Mouse (Mus musculus): ENCODE measurements around the gene Elf2. TPM values are rescaled to one million over a fixed set of nuclear protein-coding genes. Genes with fewer than 3 reads are reported as not detected.
A peak's percentile ranks its signal among the peaks of the same experiment; 100 is the strongest.

The Elf2 gene
- polyA plus RNA-seq (2012; fragmentation: generic; extraction: Trizol) = 18.2 TPM

- TF ChIP-seq MYOD1 (IDR thresholded peaks at IDR 0.05; ENCODE audit: control insufficient read depth in 1 of 3, insufficient read length in 2 of 3, low read depth in 2 of 3) (peak in 1 of 3 experiments; percentile 15), MYOG (IDR thresholded peaks at IDR 0.05; ENCODE audit: control insufficient read depth in 1 of 3, insufficient read depth in 1 of 3, insufficient read length in 2 of 3, low read depth in 2 of 3) (peak in 1 of 3 experiments; percentile 29), REST (IDR thresholded peaks at IDR 0.05; ENCODE audit: insufficient read depth, insufficient read length) (no peak), POLR2A (IDR thresholded peaks at IDR 0.05; ENCODE audit: insufficient read length, low read depth) (peak; percentile 58), SRF (IDR thresholded peaks at IDR 0.05; ENCODE audit: control insufficient read depth, insufficient read length, low read depth) (no peak), E2F4 (IDR thresholded peaks at IDR 0.05; ENCODE audit: insufficient read depth) (no peak), MAX (IDR thresholded peaks at IDR 0.05; ENCODE audit: low read depth) (no peak), TCF3 (IDR thresholded peaks at IDR 0.05; ENCODE audit: insufficient read length, low read depth) (no peak)
- peak within 1 kb of the TSS; percentile 56 for H3K4me3 ChIP-seq
- H3K27me3 ChIP-seq (ENCODE audit: control insufficient read depth, insufficient read depth, insufficient read length) = no peaks in the 10 kb centered on the region
- H3K79me2 ChIP-seq (ENCODE audit: control insufficient read depth, insufficient read depth) = peaks cover 24% of the 10 kb centered on the region
- H3K4me2 ChIP-seq (ENCODE audit: low read depth) = peak within 1 kb of the TSS; percentile 97
- no peaks in the 10 kb centered on the region for H3K36me3 ChIP-seq (ENCODE audit: control insufficient read depth, insufficient read depth)
- H3ac ChIP-seq (ENCODE audit: control insufficient read depth, insufficient read length) = peak within 1 kb of the TSS; percentile 96
These were observed at the start of gene Elf2 for GRCm38 (mm10) chr3:51340552-51341267. Gene Elf2 (minus strand): TSS chr3:51340663.

GRCm38 (mm10) chr3:51388904-51389303 lies 48.4 kb upstream of the Elf2 start:
- H3ac ChIP-seq (ENCODE audit: control insufficient read depth, insufficient read length) = no peak overlapping the region
- TF ChIP-seq CEBPB (IDR thresholded peaks at IDR 0.05; ENCODE audit: insufficient read depth, poor library complexity, severe bottlenecking) = no peak
- TF ChIP-seq POLR2AphosphoS2 (IDR thresholded peaks at IDR 0.05; ENCODE audit: insufficient read length, low read depth) = no peak
- no peak for TF ChIP-seq E2F4 (IDR thresholded peaks at IDR 0.05; ENCODE audit: insufficient read depth)
- TF ChIP-seq TCF3 (IDR thresholded peaks at IDR 0.05; ENCODE audit: insufficient read length, low read depth) = no peak
- TF ChIP-seq MYOD1 (IDR thresholded peaks at IDR 0.05; ENCODE audit: control insufficient read depth in 1 of 3, insufficient read length in 2 of 3, low read depth in 2 of 3) = no peak
- TF ChIP-seq TCF12 (IDR thresholded peaks at IDR 0.05; ENCODE audit: insufficient read depth, poor library complexity, severe bottlenecking) = no peak
- no peak for TF ChIP-seq MYOG (IDR thresholded peaks at IDR 0.05; ENCODE audit: control insufficient read depth in 1 of 3, insufficient read depth in 1 of 3, insufficient read length in 2 of 3, low read depth in 2 of 3)
- TF ChIP-seq USF1 (IDR thresholded peaks at IDR 0.05; ENCODE audit: low read depth) = no peak
- no peak for TF ChIP-seq SRF (IDR thresholded peaks at IDR 0.05; ENCODE audit: control insufficient read depth, insufficient read length, low read depth)
- no peaks in the 10 kb centered on the region for H3K79me2 ChIP-seq (ENCODE audit: control insufficient read depth, insufficient read depth)
- no peaks in the 10 kb centered on the region for H3K36me3 ChIP-seq (ENCODE audit: control insufficient read depth, insufficient read depth)
- no peaks in the 10 kb centered on the region for H3K27me3 ChIP-seq (ENCODE audit: control insufficient read depth, insufficient read depth, insufficient read length)
- H3K4me3 ChIP-seq = no peak overlapping the region
- no peak overlapping the region for H3K4me2 ChIP-seq (ENCODE audit: low read depth)

GRCm38 (mm10) chr3:51387868-51388381 lies 47.5 kb upstream of the Elf2 start:
- H3K4me3 ChIP-seq = no peak overlapping the region
- H3ac ChIP-seq (ENCODE audit: control insufficient read depth, insufficient read length) = no peak overlapping the region
- TF ChIP-seq TCF3 (IDR thresholded peaks at IDR 0.05; ENCODE audit: insufficient read length, low read depth) = no peak
- no peak for TF ChIP-seq TCF12 (IDR thresholded peaks at IDR 0.05; ENCODE audit: insufficient read depth, poor library complexity, severe bottlenecking)
- no peak for TF ChIP-seq MYOD1 (IDR thresholded peaks at IDR 0.05; ENCODE audit: control insufficient read depth in 1 of 3, insufficient read length in 2 of 3, low read depth in 2 of 3)
- no peak for TF ChIP-seq E2F4 (IDR thresholded peaks at IDR 0.05; ENCODE audit: insufficient read depth)
- TF ChIP-seq REST (IDR thresholded peaks at IDR 0.05; ENCODE audit: insufficient read depth, insufficient read length) = no peak
- no peak for TF ChIP-seq CEBPB (IDR thresholded peaks at IDR 0.05; ENCODE audit: insufficient read depth, poor library complexity, severe bottlenecking)
- TF ChIP-seq SRF (IDR thresholded peaks at IDR 0.05; ENCODE audit: control insufficient read depth, insufficient read length, low read depth) = no peak
- no peak for TF ChIP-seq USF1 (IDR thresholded peaks at IDR 0.05; ENCODE audit: low read depth)
- no peaks in the 10 kb centered on the region for H3K79me2 ChIP-seq (ENCODE audit: control insufficient read depth, insufficient read depth)
- no peaks in the 10 kb centered on the region for H3K36me3 ChIP-seq (ENCODE audit: control insufficient read depth, insufficient read depth)
- H3K4me2 ChIP-seq (ENCODE audit: low read depth) = no peak overlapping the region
- no peaks in the 10 kb centered on the region for H3K27me3 ChIP-seq (ENCODE audit: control insufficient read depth, insufficient read depth, insufficient read length)

- no peak overlapping the region for H3K4me3 ChIP-seq
- no peaks in the 10 kb centered on the region for H3K27me3 ChIP-seq (ENCODE audit: control insufficient read depth, insufficient read depth, insufficient read length)
- no peaks in the 10 kb centered on the region for H3K79me2 ChIP-seq (ENCODE audit: control insufficient read depth, insufficient read depth)
- no peaks in the 10 kb centered on the region for H3K36me3 ChIP-seq (ENCODE audit: control insufficient read depth, insufficient read depth)
- TF ChIP-seq MYOG (IDR thresholded peaks at IDR 0.05; ENCODE audit: control insufficient read depth in 1 of 3, insufficient read depth in 1 of 3, insufficient read length in 2 of 3, low read depth in 2 of 3) = no peak
- TF ChIP-seq CEBPB (IDR thresholded peaks at IDR 0.05; ENCODE audit: insufficient read depth, poor library complexity, severe bottlenecking) = no peak
- no peak for TF ChIP-seq REST (IDR thresholded peaks at IDR 0.05; ENCODE audit: insufficient read depth, insufficient read length)
- no peak for TF ChIP-seq TCF12 (IDR thresholded peaks at IDR 0.05; ENCODE audit: insufficient read depth, poor library complexity, severe bottlenecking)
- TF ChIP-seq POLR2A (IDR thresholded peaks at IDR 0.05; ENCODE audit: insufficient read length, low read depth) = no peak
- H3K4me2 ChIP-seq (ENCODE audit: low read depth) = peak overlapping the region; percentile 27
- H3ac ChIP-seq (ENCODE audit: control insufficient read depth, insufficient read length) = no peak overlapping the region
These were observed 46.6 kb upstream of the Elf2 start for GRCm38 (mm10) chr3:51387134-51387451.
